Mouse (Mus musculus) liver, postnatal 0 days (tissue): ENCODE measurements around the gene Lingo3.

Source experiments
- CTCF ChIP-seq: sonication (generic); IDR thresholded peaks from 2 replicates; pipeline ENCODE4 v1.5.1; 2016; ENCODE audit warnings: antibody characterized with exemption, low read depth
- EP300 ChIP-seq: IDR thresholded peaks from 2 replicates; pipeline ENCODE4 v1.6.1; 2016; ENCODE audit warnings: antibody characterized with exemption, low read depth, mild to moderate bottlenecking

- TF ChIP-seq EP300 (no peak), CTCF (peak; percentile 91)
These were observed 37.5 kb upstream of the Lingo3 start for GRCm38 (mm10) chr10:80881301-80881700.
